Mouse (Mus musculus): Measurements from ENCODE around the gene Acan. TPM values are rescaled to one million over a fixed set of nuclear protein-coding genes. Genes with fewer than 3 reads are reported as not detected.

Acan gene
- total and polyA plus RNA-seq, 2 experiments = not detected

DNA sequence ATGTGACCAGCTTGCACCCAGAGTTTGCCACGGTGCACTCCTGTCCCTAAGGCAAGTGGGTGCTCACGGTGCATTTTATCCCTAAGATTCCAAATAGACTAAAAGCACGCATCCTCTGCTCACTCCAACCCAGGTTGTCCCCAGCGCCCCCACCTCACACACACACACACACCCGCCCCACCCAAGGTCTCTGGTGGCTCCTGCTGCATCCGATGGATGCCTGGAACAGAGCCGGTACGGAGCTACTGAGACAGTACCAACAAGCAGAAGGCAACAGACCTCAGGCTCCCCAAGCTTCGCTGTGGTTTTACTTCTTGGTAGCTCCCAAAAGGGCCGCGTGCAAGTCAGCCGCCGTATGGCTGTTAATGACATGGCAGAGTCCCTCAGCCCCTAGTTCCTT, 77.1 kb downstream of the Acan start:
- no peak overlapping the region for H3K4me3 ChIP-seq (ENCODE audit: insufficient read depth, low read depth, low read length)
- no peaks in the 10 kb centered on the region for H3K79me2 ChIP-seq (ENCODE audit: control insufficient read depth, insufficient read depth, low read length)
- no peak overlapping the region for H3K27ac ChIP-seq (replicated peaks; ENCODE audit: insufficient read depth, low read depth, low read length)
- H3K4me1 ChIP-seq (ENCODE audit: control insufficient read depth, insufficient read depth, low read length) = no peaks in the 10 kb centered on the region; the same call in 1 of the 2 replicates
- H3K9ac ChIP-seq (ENCODE audit: low read depth, low read length) = no peak overlapping the region
- no peak for DNase-seq (ENCODE audit: extremely low read depth, low read depth, low spot score)
- H3K27me3 ChIP-seq (ENCODE audit: control insufficient read depth, insufficient read depth, low read length) = peaks cover 4% of the 10 kb centered on the region; the same call in 1 of the 2 replicates
- H3K36me3 ChIP-seq (ENCODE audit: control insufficient read depth, insufficient read depth, low read length) = no peaks in the 10 kb centered on the region
- WGBS = 27% methylated on average over 13 of the region's 13 CpGs
- no peak for TF ChIP-seq CTCF (IDR thresholded peaks at IDR 0.05; ENCODE audit: low read depth, low read length)
- TF ChIP-seq POLR2A (IDR thresholded peaks at IDR 0.05; ENCODE audit: extremely low read depth, insufficient read depth, low read length) = no peak

DNA sequence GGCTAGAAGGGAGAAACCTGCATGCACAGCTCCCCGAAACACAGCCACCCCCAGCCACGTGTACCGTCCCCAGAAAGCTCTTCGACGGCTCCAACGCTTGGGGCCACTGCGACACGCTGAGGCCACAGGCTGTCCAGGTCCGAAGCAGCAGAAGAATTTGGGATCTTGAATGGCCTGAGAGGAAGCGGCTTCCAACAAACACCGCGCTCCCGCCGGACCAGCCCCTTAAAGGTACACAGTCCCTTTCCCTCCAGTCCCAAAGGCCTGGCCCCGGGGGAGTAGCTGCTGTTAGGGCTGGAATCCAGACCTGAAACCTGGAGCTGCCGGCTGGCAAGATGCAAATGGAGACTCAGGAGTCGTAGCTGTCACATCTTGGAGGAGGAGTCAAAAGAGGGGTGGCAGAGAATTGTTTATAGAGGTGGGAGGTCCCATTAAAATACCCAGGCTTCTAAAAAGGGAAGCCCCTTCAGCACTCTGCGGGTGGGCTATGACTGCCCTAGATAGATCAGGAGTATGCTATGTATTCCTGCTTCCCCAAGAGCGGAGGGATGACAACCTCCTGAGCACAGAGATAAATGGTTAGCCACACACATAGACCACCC, 77.7 kb downstream of the Acan start, which contains the start of gene Hapln3:
Hapln3 (minus strand) TSS at position 176 of the 602 bp plus-strand sequence.
- no peak within 1 kb of the TSS for H3K4me3 ChIP-seq (ENCODE audit: insufficient read depth, low read depth, low read length)
- no peaks in the 10 kb centered on the region for H3K36me3 ChIP-seq (ENCODE audit: control insufficient read depth, insufficient read depth, low read length)
- 13% methylated on average over 19 of the region's 19 CpGs for WGBS
- no peak for DNase-seq (ENCODE audit: extremely low read depth, low read depth, low spot score)
- H3K9ac ChIP-seq (ENCODE audit: low read depth, low read length) = no peak within 1 kb of the TSS
- no peaks in the 10 kb centered on the region; the same call in 1 of the 2 replicates for H3K4me1 ChIP-seq (ENCODE audit: control insufficient read depth, insufficient read depth, low read length)
- TF ChIP-seq POLR2A (IDR thresholded peaks at IDR 0.05; ENCODE audit: extremely low read depth, insufficient read depth, low read length) = no peak
- TF ChIP-seq CTCF (IDR thresholded peaks at IDR 0.05; ENCODE audit: low read depth, low read length) = no peak
- H3K79me2 ChIP-seq (ENCODE audit: control insufficient read depth, insufficient read depth, low read length) = no peaks in the 10 kb centered on the region
- H3K27ac ChIP-seq (replicated peaks; ENCODE audit: insufficient read depth, low read depth, low read length) = no peak within 1 kb of the TSS
- peaks cover 4% of the 10 kb centered on the region; the same call in 1 of the 2 replicates for H3K27me3 ChIP-seq (ENCODE audit: control insufficient read depth, insufficient read depth, low read length)

- Histone ChIP-seq H3K27ac (replicated peaks; ENCODE audit: insufficient read depth, low read depth, low read length) (no peak overlapping the region), H3K36me3 (ENCODE audit: control insufficient read depth, insufficient read depth, low read length) (no peaks in the 10 kb centered on the region), H3K9ac (ENCODE audit: low read depth, low read length) (no peak overlapping the region), H3K27me3 (ENCODE audit: control insufficient read depth, insufficient read depth, low read length) (peaks cover 4% of the 10 kb centered on the region; the same call in 1 of the 2 replicates), H3K4me3 (ENCODE audit: insufficient read depth, low read depth, low read length) (no peak overlapping the region), H3K4me1 (ENCODE audit: control insufficient read depth, insufficient read depth, low read length) (no peaks in the 10 kb centered on the region; the same call in 1 of the 2 replicates), H3K79me2 (ENCODE audit: control insufficient read depth, insufficient read depth, low read length) (no peaks in the 10 kb centered on the region)
- 30% methylated on average over 6 of the region's 6 CpGs for WGBS
- TF ChIP-seq POLR2A (IDR thresholded peaks at IDR 0.05; ENCODE audit: extremely low read depth, insufficient read depth, low read length) (no peak), CTCF (IDR thresholded peaks at IDR 0.05; ENCODE audit: low read depth, low read length) (0 out of 2 replicates have a peak, but pooled peaks have one; percentile 10)
- no peak for DNase-seq (ENCODE audit: extremely low read depth, low read depth, low spot score)
Measured at GRCm38 (mm10) chr7:79133391-79133790, 80.1 kb downstream of the Acan start.

DNA sequence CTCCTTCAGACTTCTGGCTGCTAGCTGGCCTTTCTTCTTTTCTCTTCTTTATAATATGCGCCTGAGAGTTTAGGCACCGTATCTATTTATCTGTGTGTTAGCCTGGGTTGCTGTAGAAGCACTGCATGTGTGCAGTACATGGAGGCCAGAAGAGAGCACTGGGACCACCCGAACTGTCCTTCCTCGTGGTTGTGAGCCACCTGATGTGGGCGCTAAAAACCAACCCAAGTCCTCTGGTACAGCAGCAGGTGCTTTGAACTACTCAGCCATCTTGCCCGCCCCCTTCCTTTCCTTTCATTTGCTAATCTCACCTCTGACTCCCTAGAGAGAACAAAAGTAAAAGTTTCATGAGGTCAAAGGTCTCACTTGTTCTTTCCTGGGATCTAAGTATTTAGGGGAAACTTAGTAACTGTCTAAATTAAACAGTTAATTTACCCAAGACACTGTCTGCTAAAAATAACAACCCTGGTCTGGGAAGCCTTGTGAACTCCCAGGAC, 86.1 kb downstream of the Acan start:
- H3K79me2 ChIP-seq (ENCODE audit: control insufficient read depth, insufficient read depth, low read length) = no peaks in the 10 kb centered on the region
- DNase-seq (ENCODE audit: extremely low read depth, low read depth, low spot score) = no peak
- no peaks in the 10 kb centered on the region for H3K36me3 ChIP-seq (ENCODE audit: control insufficient read depth, insufficient read depth, low read length)
- no peaks in the 10 kb centered on the region for H3K4me1 ChIP-seq (ENCODE audit: control insufficient read depth, insufficient read depth, low read length)
- no peak for TF ChIP-seq CTCF (IDR thresholded peaks at IDR 0.05; ENCODE audit: low read depth, low read length)
- TF ChIP-seq POLR2A (IDR thresholded peaks at IDR 0.05; ENCODE audit: extremely low read depth, insufficient read depth, low read length) = no peak
- no peak overlapping the region for H3K27ac ChIP-seq (replicated peaks; ENCODE audit: insufficient read depth, low read depth, low read length)
- H3K27me3 ChIP-seq (ENCODE audit: control insufficient read depth, insufficient read depth, low read length) = no peaks in the 10 kb centered on the region
- 82% methylated on average over 6 of the region's 6 CpGs for WGBS
- no peak overlapping the region for H3K4me3 ChIP-seq (ENCODE audit: insufficient read depth, low read depth, low read length)
- no peak overlapping the region for H3K9ac ChIP-seq (ENCODE audit: low read depth, low read length)

- no peak for TF ChIP-seq POLR2A (IDR thresholded peaks at IDR 0.05; ENCODE audit: extremely low read depth, insufficient read depth, low read length)
- no peak for TF ChIP-seq CTCF (IDR thresholded peaks at IDR 0.05; ENCODE audit: low read depth, low read length)
- DNase-seq (ENCODE audit: extremely low read depth, low read depth, low spot score) = peak; percentile 35
- Histone ChIP-seq H3K79me2 (ENCODE audit: control insufficient read depth, insufficient read depth, low read length) (no peaks in the 10 kb centered on the region), H3K4me1 (ENCODE audit: control insufficient read depth, insufficient read depth, low read length) (no peaks in the 10 kb centered on the region), H3K4me3 (ENCODE audit: insufficient read depth, low read depth, low read length) (no peak overlapping the region), H3K27ac (replicated peaks; ENCODE audit: insufficient read depth, low read depth, low read length) (no peak overlapping the region), H3K9ac (ENCODE audit: low read depth, low read length) (no peak overlapping the region), H3K36me3 (ENCODE audit: control insufficient read depth, insufficient read depth, low read length) (no peaks in the 10 kb centered on the region), H3K27me3 (ENCODE audit: control insufficient read depth, insufficient read depth, low read length) (no peaks in the 10 kb centered on the region)
- 46% methylated on average over 4 of the region's 4 CpGs for WGBS
Measured at GRCm38 (mm10) chr7:79139891-79140591, 86.8 kb downstream of the Acan start.
